ENCODE assay signal across 13 mouse cellular contexts in the genomic region with DNA sequence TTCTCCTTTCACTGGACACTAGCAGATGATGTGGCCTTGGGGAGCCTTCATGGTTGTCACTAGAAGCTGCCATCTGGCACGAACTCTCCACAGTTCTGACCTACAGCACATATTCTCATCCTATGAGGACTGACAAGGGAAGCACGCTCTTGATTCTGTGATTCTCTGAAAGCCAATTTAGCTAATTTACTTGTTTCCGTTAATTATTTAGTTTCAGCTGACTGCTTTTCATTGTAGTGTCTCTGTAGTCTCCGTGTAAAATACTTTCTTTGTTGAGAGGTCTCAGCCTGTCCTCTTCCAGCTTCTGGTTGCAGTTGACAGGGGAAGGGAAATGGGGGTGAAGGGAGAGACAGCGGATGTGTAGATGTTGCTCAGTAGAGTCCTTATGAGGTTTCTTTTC.
"Had no signal": no experiment of that assay in that cellular context is flagged by ENCODE, and none has a peak within 500 bp of the region (broad histone marks: within the 10 kb centered on the region; RNA-seq: fewer than 3 reads in every experiment).

No protein-coding gene starts in this region.

- ATAC-seq: midbrain, embryonic 13.5 days had no signal

- DNase-seq: kidney, adult 11 months; kidney, adult 8-10 months; kidney, postnatal 10 days; kidney, postnatal 36 days; layer of hippocampus, postnatal 36 days; liver, embryonic 13.5 days; lung, adult 2 months; right cerebral cortex, adult 18-20 months; right cerebral cortex, postnatal 14 days; right cerebral cortex, postnatal 4 days; thymus, adult 2 months; thymus, postnatal 36 days had no signal
